Mouse (Mus musculus): ENCODE data around the gene Tmem267.
A peak's percentile ranks its signal among the peaks of the same experiment; 100 is the strongest.
"Not testable (repeated sequence)": the region's sequence is repeated elsewhere in the genome, so short reads cannot be mapped to it uniquely, and the experiment has no call there.

The Tmem267 gene

DNA sequence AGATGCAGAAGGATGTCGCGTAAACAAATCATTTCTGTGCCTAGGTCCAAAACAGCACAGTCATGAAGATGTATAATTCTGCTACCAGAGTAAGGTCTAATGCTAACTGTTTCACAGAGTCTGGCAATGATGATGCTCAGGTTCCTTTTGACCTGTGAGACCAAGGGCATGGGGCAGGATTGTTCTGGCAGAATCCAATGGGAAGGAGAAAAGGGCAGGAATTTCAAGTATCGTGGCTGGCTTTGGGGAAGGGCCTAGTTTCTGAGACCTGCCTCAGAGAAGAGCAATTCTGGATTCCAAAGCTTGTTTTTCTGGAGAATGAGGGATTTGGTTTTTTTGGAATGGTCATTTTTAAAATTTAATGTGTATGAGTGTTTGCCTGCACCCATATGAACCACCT, 131.0 kb downstream of the Tmem267 start:
- no peak for DNase-seq (ENCODE audit: extremely low spot score, low spot score)

DNA sequence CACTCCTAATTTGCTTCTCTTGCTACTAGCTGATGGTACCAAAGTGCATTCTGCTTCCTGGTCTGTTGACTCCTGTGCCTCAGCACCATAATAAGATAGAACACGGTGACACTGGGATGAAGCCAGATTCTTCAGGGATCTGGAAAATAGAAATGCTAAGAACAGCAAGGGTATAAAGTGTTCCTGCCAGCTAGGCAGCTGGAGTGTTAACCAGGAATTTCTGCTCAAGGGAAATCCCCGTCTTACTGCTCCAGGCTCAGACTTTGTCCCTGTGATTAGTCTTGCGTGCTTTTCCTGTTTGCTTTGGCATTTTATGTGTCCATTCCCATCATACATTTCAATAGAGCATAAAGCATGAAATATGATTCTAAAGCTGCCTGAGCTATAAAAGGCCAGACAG, 131.9 kb downstream of the Tmem267 start:
- DNase-seq (ENCODE audit: extremely low spot score, low spot score): no peak

DNA sequence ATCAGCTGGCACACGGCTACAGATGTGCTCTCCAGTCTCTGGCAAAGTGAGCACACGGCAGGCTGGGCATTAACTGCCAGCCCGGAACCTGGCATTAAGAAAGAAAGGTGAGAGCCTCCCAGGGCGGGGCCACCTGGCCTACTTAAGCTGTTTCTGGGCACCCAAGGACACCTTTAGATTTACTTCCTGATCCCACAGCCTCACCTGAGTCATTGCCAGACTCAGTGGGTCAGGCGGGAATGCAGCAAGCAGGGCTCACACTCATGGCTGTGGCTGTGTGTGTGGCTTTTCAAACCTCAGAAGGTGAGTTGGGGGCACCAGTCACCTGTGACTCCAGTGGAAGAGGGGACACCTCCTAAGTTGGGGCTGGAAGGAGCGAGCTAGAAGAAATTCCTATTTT, 135.8 kb downstream of the Tmem267 start, which contains the start of gene Ccl28:
Gene Ccl28 (plus strand): TSS at position 186 of the 400 bp plus-strand sequence.
- DNase-seq (ENCODE audit: extremely low spot score, low spot score): no peak

DNA sequence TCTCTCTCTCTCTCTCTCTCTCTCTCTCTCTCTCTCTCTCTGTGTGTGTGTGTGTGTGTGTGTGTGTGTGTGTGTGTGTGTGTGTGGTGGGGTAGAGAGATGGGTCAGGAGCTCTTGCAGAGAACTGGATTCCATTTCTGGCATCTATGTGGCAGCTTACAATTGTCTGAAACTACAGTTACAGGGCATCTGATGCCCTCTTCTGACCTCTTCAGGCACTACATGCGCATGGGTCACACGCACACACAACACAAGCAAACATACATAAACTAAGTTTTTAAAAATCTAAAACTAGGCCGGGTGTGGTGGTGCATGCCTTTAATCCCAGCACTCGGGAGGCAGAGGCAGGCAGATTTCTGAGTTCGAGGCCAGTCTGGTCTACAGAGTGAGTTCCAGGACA, 138.1 kb downstream of the Tmem267 start:
- DNase-seq (ENCODE audit: extremely low spot score, low spot score): not testable (repeated sequence)

DNA sequence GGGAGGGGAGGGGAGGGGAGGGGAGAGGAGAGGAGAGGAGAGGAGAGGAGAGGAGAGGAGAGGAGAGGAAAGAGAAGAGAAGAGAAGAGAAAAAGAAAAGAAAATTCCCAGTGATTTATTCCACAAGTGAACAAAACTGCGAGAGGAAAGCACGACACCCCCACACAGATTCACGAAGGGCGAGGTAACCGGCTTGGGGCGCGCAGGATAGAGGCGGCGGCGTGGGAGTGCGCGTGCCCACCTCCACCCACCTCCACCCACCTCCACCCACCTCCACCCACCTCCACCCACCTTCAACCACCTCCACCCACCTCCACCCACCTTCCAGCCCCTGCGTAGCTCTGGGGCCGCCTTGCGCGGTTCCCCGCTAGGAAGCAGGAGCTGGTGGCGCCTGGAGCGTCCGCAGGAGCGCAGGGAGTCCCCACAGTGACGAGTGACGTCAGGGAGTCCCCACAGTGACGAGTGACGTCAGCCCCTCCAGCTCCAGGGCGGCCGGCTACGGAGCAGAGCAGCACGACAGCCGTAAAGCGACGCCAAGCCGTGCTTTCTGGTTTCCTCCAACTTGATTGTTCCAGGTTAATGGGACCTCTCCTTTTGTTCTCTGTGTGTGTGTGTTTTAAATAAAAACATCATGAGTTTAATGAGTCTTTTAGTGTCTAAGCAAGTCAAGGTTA, 143.8 kb downstream of the Tmem267 start:
- peak; percentile 89 for DNase-seq (ENCODE audit: extremely low spot score, low spot score)

DNA sequence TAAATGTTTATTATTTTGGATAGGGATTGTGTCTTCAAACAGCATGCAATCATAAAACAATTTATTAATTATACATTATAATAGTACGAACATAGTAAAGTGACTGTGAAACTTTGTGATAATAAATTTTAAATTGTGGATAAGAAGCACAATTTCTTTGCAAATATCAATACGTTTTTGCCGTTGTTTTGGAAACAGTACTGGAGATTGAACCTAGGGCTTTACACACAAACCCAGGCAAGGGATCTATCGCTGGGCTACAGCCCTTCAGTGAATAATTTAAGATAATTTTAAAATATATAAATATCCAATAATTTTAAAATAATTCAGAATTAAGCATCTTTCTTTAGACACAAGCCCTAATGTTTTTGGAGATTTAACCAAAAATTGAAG, 144.3 kb downstream of the Tmem267 start:
- no peak for DNase-seq (ENCODE audit: extremely low spot score, low spot score)

DNA sequence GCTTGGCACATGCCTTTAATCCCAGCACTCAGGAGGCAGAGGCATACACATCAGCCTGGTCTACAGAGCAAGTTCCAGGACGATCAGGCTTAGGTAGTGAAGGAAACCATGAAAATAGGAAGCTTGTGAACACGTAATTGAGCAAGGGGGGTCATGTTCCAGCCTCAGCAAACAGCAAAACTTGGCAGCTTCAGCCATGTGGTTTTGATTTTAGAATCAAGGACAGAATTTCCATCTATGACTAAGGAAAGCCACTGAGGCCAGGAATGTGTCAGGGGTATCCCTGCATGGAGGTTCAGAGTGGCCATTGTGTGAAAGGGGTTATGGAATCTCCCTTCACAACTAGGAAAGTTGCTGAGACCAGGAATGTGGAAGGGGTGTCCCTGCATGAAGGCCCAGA, 147.7 kb downstream of the Tmem267 start:
- no peak for DNase-seq (ENCODE audit: extremely low spot score, low spot score)

DNA sequence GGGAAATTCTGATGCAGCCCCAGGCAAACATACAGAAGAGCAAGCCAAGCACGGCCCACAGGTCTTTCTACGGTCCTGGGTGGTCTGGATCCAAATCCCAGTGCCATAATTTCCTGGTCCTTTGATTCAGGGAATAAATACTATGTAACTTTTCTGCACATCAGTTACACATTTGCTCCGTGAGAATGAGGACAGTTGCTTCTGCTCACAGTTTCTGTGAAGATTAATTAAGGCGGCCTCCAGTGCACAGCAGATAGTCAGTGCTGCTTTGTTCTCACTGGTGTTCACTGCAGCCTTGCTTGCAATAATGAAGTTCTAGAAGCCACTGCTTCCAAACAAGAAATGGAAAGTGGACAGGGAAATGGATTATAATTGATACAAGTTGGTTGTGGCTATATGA, 150.0 kb downstream of the Tmem267 start:
- DNase-seq (ENCODE audit: extremely low spot score, low spot score): no peak

DNA sequence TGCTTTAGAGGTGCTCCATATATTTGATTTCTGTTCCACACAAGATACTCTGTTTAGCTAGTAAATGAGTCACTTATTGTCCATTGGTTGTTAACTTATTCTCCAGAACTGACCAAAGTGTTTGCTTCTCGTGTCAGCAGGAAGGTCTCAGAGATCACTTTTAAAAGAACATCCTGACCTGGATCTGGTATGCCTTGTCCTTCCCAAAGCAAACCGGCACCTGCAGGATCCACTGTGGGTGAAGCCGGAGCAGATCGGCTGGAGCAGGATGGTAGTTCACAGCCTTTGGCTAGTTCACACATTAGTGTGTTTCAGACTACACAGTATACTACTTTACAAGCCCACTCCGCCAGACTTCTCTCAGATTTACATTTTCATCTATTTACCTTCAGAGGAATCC, 150.6 kb downstream of the Tmem267 start:
- DNase-seq (ENCODE audit: extremely low spot score, low spot score): no peak

DNA sequence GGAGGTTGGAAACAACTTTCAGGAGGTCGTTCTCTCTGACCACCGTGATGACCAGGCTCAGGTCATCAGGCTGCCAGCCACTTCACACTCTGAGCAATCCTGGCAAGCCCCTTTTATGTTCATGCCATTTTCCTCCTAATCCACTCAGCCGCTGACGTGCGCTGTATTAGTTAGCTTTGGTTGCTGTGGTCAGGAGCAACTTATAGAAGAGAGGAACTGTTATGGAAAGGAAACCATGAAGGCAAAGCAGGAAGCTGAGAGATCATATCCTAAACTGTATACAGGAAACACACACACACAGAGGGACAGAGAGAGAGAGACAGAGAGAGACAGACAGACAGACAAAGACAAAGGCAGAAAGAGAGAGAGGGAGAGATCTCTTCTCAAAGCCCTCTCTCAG, 151.5 kb downstream of the Tmem267 start:
- DNase-seq (ENCODE audit: extremely low spot score, low spot score): no peak

DNA sequence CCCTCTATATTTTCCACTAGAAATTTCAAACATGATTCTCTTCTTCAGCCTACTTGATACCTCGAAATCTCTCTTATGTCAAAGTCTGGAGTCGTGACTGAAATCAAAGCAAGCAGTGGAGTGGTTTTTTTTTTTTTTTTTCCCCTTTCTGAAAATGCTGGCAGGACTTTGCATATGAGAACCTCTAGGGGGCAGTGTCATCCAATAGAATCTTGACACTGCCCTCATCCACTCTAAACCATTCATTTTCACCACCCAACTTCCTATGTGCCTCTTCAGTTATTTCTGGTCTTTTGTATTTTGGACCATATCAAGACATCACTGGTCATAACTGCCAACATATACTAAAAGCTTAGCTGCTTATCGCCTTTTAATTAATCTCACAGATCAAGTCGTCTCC, 152.7 kb downstream of the Tmem267 start:
- no peak for DNase-seq (ENCODE audit: extremely low spot score, low spot score)

DNA sequence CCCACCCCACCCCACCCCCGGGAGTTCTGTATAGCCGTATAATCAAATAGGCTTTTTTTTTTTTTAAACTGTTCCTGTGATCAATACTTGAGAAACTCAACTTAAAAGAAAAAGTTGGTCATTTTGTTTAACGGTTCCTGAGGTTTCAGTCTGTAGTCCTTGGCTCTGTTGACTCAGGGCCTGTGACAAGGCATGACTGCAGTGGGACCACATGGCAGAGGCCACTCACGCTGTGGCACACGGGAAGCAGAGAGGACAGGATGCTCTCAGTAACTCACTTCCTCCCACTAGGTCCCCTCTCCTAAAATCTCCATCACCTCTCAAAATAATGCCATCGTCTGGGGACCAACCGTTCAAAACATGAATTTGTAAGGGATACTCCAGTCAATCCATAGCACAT, 153.3 kb downstream of the Tmem267 start:
- no peak for DNase-seq (ENCODE audit: extremely low spot score, low spot score)

DNA sequence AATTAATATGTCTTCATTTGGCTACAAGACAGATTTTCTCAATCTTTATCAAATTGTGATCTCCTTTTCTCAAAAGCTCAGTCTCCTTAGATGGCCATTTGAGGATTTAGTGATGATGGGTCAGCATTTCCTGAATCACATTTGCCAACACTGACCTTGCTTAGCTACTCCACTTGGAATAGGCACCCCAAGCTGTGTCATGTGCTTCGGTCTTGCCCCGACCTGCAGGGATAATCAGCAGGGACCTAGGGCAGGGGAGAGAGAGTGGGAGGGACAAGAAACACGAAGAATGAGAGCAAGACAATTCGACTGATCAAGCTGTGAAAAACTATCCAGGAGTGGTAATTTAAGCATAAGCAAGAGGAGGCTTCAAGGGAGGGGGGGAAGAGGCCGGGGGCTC, 156.9 kb downstream of the Tmem267 start:
- no peak for DNase-seq (ENCODE audit: extremely low spot score, low spot score)

DNA sequence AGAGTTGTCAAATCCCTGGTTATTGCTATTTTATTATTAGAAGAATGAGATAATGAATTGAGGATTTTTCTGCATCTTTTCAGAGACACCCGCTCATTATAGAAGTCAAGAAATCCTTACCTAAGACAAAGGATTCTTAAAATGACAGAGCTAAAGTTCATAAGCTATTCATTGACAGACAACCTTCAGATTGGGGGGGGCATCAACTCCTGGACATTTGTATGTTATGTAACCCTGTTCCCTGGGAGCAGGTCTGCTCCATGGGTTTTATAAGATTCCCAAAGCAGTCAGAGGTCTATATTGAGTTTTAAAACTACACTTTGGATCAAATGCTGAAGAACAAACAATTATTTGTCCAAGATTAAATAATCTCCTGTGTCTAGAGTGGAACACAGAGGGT, 158.7 kb downstream of the Tmem267 start:
- no peak for DNase-seq (ENCODE audit: extremely low spot score, low spot score)

DNA sequence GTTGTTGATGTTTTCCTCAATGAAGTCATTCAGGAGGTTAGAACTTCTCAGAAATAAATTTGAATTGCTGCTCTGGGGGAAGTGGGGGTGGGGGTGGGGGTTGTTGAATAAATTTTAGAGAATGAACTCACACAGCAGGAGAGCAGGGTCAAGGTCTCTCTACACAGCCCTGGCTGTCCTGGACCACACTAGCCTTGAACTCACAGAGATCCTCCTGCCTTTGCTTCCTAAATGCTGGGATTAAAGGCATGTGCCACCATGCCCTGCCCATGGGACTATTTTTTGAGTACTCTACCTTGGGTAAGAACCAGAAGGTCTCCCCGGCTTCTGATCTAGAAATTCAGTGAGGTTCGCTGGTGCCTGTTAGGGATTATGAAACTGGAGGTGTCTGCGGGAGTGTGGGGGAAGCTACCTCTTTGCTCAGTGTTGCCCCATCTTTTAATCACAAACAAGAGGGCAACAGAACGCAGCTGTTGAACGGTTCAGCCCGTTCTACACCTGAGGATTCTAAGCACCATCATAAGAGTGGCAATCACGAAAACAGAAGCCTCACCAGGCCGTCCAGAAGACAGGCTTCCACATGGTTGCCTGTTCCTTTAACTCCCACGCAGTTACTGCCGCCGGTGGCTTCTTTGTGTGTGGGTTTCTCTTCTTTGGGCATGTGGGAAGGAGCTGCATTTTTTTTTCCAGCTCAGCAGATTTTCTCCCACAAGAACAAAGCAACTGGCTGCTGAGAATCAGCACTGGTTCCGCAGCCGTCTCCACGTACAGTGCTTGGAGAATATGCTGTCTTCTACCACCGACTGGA, 161.3 kb downstream of the Tmem267 start:
- no peak for DNase-seq (ENCODE audit: extremely low spot score, low spot score)

DNA sequence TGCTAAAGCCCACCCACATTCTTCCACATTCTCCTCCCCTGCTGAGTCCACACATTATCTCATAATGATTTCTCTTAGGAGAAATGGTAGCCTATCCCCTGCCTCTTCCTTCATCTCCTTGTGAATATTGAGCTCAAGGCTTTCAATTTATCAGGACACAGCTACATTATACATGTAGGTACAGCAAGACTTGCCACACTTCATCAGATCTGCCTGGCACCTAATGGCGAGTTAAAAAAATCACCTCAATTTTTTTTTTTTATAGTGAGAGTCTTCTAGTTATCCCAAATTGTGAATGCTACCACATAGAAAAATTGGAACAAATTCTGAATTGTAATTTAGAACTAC, 161.8 kb downstream of the Tmem267 start:
- no peak for DNase-seq (ENCODE audit: extremely low spot score, low spot score)

DNA sequence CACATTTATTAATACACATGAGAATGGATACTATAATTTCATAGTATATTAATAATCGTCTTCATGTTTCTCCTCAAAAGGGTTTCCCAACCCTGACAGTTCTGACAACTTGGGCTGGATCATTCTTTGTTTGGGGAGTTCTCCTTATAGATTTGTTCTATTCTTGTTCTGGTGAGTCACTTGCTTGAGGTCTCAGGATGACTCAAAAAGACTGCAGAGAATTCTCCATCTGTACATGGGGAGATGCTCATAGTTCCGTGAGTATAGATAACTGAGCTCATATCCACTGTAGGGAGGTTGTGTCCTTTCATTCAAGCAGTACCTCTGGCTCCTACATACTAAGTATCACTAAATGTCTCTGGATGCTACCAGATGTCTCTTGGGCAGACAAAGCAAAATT, 166.9 kb downstream of the Tmem267 start:
- DNase-seq (ENCODE audit: extremely low spot score, low spot score): no peak

DNA sequence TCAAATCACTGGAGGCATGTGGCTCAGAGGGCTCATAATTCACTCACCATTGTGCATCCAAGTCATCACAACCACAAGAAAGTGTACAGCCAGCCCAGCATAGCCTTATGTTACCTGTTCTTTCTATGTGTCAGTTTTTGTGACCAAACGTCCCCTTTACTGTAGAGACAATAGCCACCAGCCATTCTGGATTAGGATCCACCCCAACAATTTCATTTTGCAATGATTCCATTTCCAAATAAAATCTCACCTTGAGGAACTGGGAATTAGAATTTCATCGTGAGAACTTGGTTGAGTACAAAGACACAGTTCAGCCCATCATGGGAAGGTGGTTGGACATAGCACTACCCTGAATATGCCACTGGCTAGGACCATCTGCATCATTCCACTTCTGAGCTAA, 168.4 kb downstream of the Tmem267 start:
- DNase-seq (ENCODE audit: extremely low spot score, low spot score): no peak

DNA sequence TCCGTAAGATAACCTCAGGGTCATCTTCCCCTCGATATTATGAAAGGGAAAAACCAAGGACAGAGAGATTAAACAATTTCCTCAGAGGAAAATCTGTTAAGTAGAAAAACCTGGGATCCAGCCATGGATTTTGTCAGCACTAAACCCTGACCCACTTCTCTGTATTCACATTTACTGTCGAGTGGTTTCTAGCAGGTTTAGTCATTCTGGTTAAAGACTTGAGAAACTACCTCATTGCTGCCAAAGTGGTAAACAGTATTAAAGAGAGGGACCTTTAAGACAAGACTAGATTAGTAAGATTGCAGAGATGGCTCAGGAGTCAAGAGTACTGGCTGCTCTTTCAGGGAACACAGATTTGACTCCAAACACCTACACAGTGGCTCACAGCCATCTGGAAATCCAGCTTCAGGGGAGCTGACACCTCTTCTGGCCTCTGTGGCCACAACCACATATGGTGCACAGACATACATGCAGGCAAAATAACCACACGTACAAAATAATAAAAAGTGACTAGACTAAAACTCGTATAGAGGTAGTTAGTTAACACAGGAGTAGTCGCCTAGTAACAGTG, 169.1 kb downstream of the Tmem267 start:
- DNase-seq (ENCODE audit: extremely low spot score, low spot score): no peak
